Mouse (Mus musculus) gastrocnemius, adult 8-10 months (tissue): ENCODE data around the gene Plcl1. TPM values are rescaled to one million over a fixed set of nuclear protein-coding genes. Genes with fewer than 3 reads are reported as not detected.
"Not testable (repeated sequence)": the region's sequence is repeated elsewhere in the genome, so short reads cannot be mapped to it uniquely, and the experiment has no call there.

Source experiments
- DNase-seq, 2 experiments: peaks; one replicate each; pipeline ENCODE4 v3.0.0; 2022; ENCODE audit warnings: low spot score in 2 of 2
- total RNA-seq, 4 experiments: library from RNA; stranded (reverse); gene quantifications; 2 replicates each; pipeline ENCODE4 v1.2.4; 2022

Plcl1 gene
- total RNA-seq, 4 experiments from 2014 or later: 3.4 to 4.5 (median 4.3) TPM

GRCm38 (mm10) chr1:55438617-55439016 lies 32.9 kb downstream of the Plcl1 start:
- no peak for DNase-seq

- DNase-seq: no peak
Observed at GRCm38 (mm10) chr1:55445043-55445688, 39.4 kb downstream of the Plcl1 start.

GRCm38 (mm10) chr1:55445689-55446044 lies 39.9 kb downstream of the Plcl1 start:
- no peak for DNase-seq

- no peak for DNase-seq
Observed at GRCm38 (mm10) chr1:55446273-55446672, 40.6 kb downstream of the Plcl1 start.

GRCm38 (mm10) chr1:55446876-55447275 lies 41.2 kb downstream of the Plcl1 start:
- DNase-seq: no peak

GRCm38 (mm10) chr1:55447661-55448060 lies 41.9 kb downstream of the Plcl1 start:
- DNase-seq: no peak

- no peak for DNase-seq
Observed at GRCm38 (mm10) chr1:55448104-55448503, 42.4 kb downstream of the Plcl1 start.

- DNase-seq: no peak
Observed at GRCm38 (mm10) chr1:55449779-55450178, 44.1 kb downstream of the Plcl1 start.

- no peak for DNase-seq
Observed at GRCm38 (mm10) chr1:55454119-55454518, 48.4 kb downstream of the Plcl1 start.

- DNase-seq: no peak
Observed at GRCm38 (mm10) chr1:55462301-55462700, 56.6 kb downstream of the Plcl1 start.

- DNase-seq: no peak
Observed at GRCm38 (mm10) chr1:55473756-55474155, 68.0 kb downstream of the Plcl1 start.

- DNase-seq: no peak
Observed at GRCm38 (mm10) chr1:55474976-55475375, 69.3 kb downstream of the Plcl1 start.

- DNase-seq: not testable (repeated sequence)
Observed at GRCm38 (mm10) chr1:55487371-55487770, 81.7 kb downstream of the Plcl1 start.

GRCm38 (mm10) chr1:55488261-55488660 lies 82.5 kb downstream of the Plcl1 start:
- DNase-seq: no peak

GRCm38 (mm10) chr1:55489355-55489754 lies 83.6 kb downstream of the Plcl1 start:
- DNase-seq: no peak

GRCm38 (mm10) chr1:55499872-55500271 lies 94.2 kb downstream of the Plcl1 start:
- no peak for DNase-seq

GRCm38 (mm10) chr1:55500981-55501682 lies 95.4 kb downstream of the Plcl1 start:
- DNase-seq: no peak

GRCm38 (mm10) chr1:55505811-55506210 lies 100.1 kb downstream of the Plcl1 start:
- DNase-seq: no peak

- no peak for DNase-seq
Observed at GRCm38 (mm10) chr1:55507061-55507460, 101.3 kb downstream of the Plcl1 start.

- no peak for DNase-seq
Observed at GRCm38 (mm10) chr1:55509587-55509986, 103.9 kb downstream of the Plcl1 start.

- DNase-seq: no peak
Observed at GRCm38 (mm10) chr1:55512165-55512564, 106.4 kb downstream of the Plcl1 start.

GRCm38 (mm10) chr1:55512799-55513198 lies 107.1 kb downstream of the Plcl1 start:
- DNase-seq: not testable (repeated sequence)

GRCm38 (mm10) chr1:55517182-55517581 lies 111.5 kb downstream of the Plcl1 start:
- DNase-seq: no peak
